Mouse (Mus musculus) stomach, embryonic 15.5 days (tissue): Measurements from ENCODE around the gene Pik3r3. TPM values are rescaled to one million over a fixed set of nuclear protein-coding genes. Genes with fewer than 3 reads are reported as not detected.
"Not testable (repeated sequence)": the region's sequence is repeated elsewhere in the genome, so short reads cannot be mapped to it uniquely, and the experiment has no call there.

Experiments used
- ATAC-seq: fragments of 200-750 bp; cut with Nextera tagmentation; 2 replicates; pipeline ENCODE4 v1.8.0; 2017; ENCODE audit warnings: low read depth, moderate number of reproducible peaks, moderate TSS enrichment; ENCODE audit not compliant: insufficient read depth, low FRiP score
- H3K27ac ChIP-seq: fragments of 300-500 bp; sonication (generic); 2 replicates; pipeline ENCODE4 v1.5.1; 2015; ENCODE audit warnings: mild to moderate bottlenecking, inconsistent platforms
- H3K27me3 ChIP-seq: fragments of 300-500 bp; sonication (generic); replicated peaks from 2 replicates; pipeline ENCODE4 v1.6.1; 2015; ENCODE audit warnings: inconsistent platforms
- H3K36me3 ChIP-seq: fragments of 300-500 bp; sonication (generic); 2 replicates; pipeline ENCODE4 v1.6.1; 2015; ENCODE audit warnings: inconsistent platforms
- H3K4me1 ChIP-seq: fragments of 300-500 bp; sonication (generic); 2 replicates; pipeline ENCODE4 v1.6.1; 2015; ENCODE audit warnings: inconsistent platforms
- H3K4me2 ChIP-seq: fragments of 300-500 bp; sonication (generic); 2 replicates; pipeline ENCODE4 v1.6.1; 2015; ENCODE audit warnings: mild to moderate bottlenecking, inconsistent platforms
- H3K4me3 ChIP-seq: fragments of 300-500 bp; sonication (generic); replicated peaks from 2 replicates; pipeline ENCODE4 v1.5.1; 2015; ENCODE audit warnings: inconsistent platforms
- H3K9ac ChIP-seq: fragments of 300-500 bp; sonication (generic); 2 replicates; pipeline ENCODE4 v1.6.1; 2015; ENCODE audit warnings: inconsistent platforms
- H3K9me3 ChIP-seq: fragments of 300-500 bp; sonication (generic); 2 replicates; pipeline ENCODE4 v1.6.1; 2016; ENCODE audit warnings: inconsistent platforms
- WGBS: fragments of 180-500 bp; shearing (Covaris S2); methylation state at CpG from one replicate; pipeline ENCODE4 v1.1.7; 2015; 5-methylcytosine and 5-hydroxymethylcytosine counted together
- polyA plus RNA-seq: library from polyadenylated mRNA; unstranded; fragments of >200 nt; fragmentation: Nextera tagmentation; extraction: Ambion mirVana; gene quantifications from 2 replicates; pipeline ENCODE4 v1.2.1, GENCODE M21; 2015

The Pik3r3 gene
- polyA plus RNA-seq, 1 experiment from 2014 or later, result 9.3 TPM

- Histone ChIP-seq H3K9me3 (no peaks in the 10 kb centered on the region), H3K36me3 (no peaks in the 10 kb centered on the region), H3K27me3 (no peaks in the 10 kb centered on the region), H3K4me1 (peaks cover 5% of the 10 kb centered on the region; the same call in 1 of the 2 replicates), H3K4me3 (peak overlapping the region; percentile 68), H3K4me2 (peak overlapping the region; percentile 75), H3K27ac (peak overlapping the region; percentile 95), H3K9ac (peak overlapping the region; percentile 44; the same call in 1 of the 2 replicates)
- under 1% methylated on average over 26 of the region's 26 CpGs for WGBS
- peak; percentile 43 for ATAC-seq
These were observed 658 bp upstream of the Pik3r3 start for GRCm38 (mm10) chr4:116220780-116221139.

GRCm38 (mm10) chr4:116221996-116222842 lies 801 bp downstream of the Pik3r3 start:
- H3K4me3 ChIP-seq, result peak overlapping the region; percentile 68
- WGBS, result under 1% methylated on average over 23 of the region's 23 CpGs

GRCm38 (mm10) chr4:116222843-116223119 lies 1.4 kb downstream of the Pik3r3 start:
- 8% methylated on average over 6 of the region's 6 CpGs for WGBS
- Histone ChIP-seq H3K27ac (no peak overlapping the region), H3K27me3 (no peaks in the 10 kb centered on the region), H3K4me3 (peak overlapping the region; percentile 68), H3K36me3 (no peaks in the 10 kb centered on the region), H3K9me3 (no peaks in the 10 kb centered on the region), H3K9ac (peak overlapping the region; percentile 47; the same call in 1 of the 2 replicates), H3K4me1 (peaks cover 5% of the 10 kb centered on the region; the same call in 1 of the 2 replicates), H3K4me2 (peak overlapping the region; percentile 75)
- ATAC-seq, result no peak

More at GRCm38 (mm10) chr4:116221996-116222842, 801 bp downstream of the Pik3r3 start:
- Histone ChIP-seq H3K27ac (peak overlapping the region; percentile 95), H3K4me2 (peak overlapping the region; percentile 75), H3K36me3 (no peaks in the 10 kb centered on the region), H3K4me1 (peaks cover 5% of the 10 kb centered on the region; the same call in 1 of the 2 replicates), H3K9ac (peak overlapping the region; percentile 47), H3K27me3 (no peaks in the 10 kb centered on the region), H3K9me3 (no peaks in the 10 kb centered on the region)
- ATAC-seq, result no peak

GRCm38 (mm10) chr4:116243377-116243776 lies 22.0 kb downstream of the Pik3r3 start:
- Histone ChIP-seq H3K9me3 (no peaks in the 10 kb centered on the region), H3K27me3 (no peaks in the 10 kb centered on the region), H3K36me3 (no peaks in the 10 kb centered on the region), H3K4me2 (no peak overlapping the region), H3K9ac (no peak overlapping the region), H3K4me1 (no peaks in the 10 kb centered on the region), H3K27ac (no peak overlapping the region), H3K4me3 (no peak overlapping the region)
- 82% methylated on average over 3 of the region's 3 CpGs for WGBS
- no peak for ATAC-seq

- no peaks in the 10 kb centered on the region for H3K4me1 ChIP-seq
- no peaks in the 10 kb centered on the region for H3K9me3 ChIP-seq
- H3K27ac ChIP-seq, result no peak overlapping the region
- no peak overlapping the region for H3K9ac ChIP-seq
- 70% methylated on average over 2 of the region's 2 CpGs for WGBS
- no peak overlapping the region for H3K4me2 ChIP-seq
- H3K36me3 ChIP-seq, result no peaks in the 10 kb centered on the region
- no peak for ATAC-seq
- no peak overlapping the region for H3K4me3 ChIP-seq
- no peaks in the 10 kb centered on the region for H3K27me3 ChIP-seq
These were observed 22.8 kb downstream of the Pik3r3 start for GRCm38 (mm10) chr4:116244240-116244639.

- ATAC-seq, H3K36me3 ChIP-seq, H3K9ac ChIP-seq, H3K9me3 ChIP-seq, H3K4me2 ChIP-seq, H3K27me3 ChIP-seq, H3K4me1 ChIP-seq, H3K27ac ChIP-seq, H3K4me3 ChIP-seq: not testable (repeated sequence)
- WGBS, result 50% methylated on average over 3 of the region's 3 CpGs
These were observed 24.5 kb downstream of the Pik3r3 start for GRCm38 (mm10) chr4:116245926-116246325.

GRCm38 (mm10) chr4:116249986-116250385 lies 28.6 kb downstream of the Pik3r3 start:
- no peak for ATAC-seq
- Histone ChIP-seq H3K4me3 (no peak overlapping the region), H3K27ac (no peak overlapping the region), H3K9me3 (no peaks in the 10 kb centered on the region), H3K4me2 (no peak overlapping the region), H3K36me3 (no peaks in the 10 kb centered on the region), H3K27me3 (no peaks in the 10 kb centered on the region), H3K9ac (no peak overlapping the region), H3K4me1 (no peaks in the 10 kb centered on the region)
- 84% methylated on average over 3 of the region's 3 CpGs for WGBS

- Histone ChIP-seq H3K27ac (no peak overlapping the region), H3K4me2 (no peak overlapping the region), H3K9ac (no peak overlapping the region), H3K27me3 (no peaks in the 10 kb centered on the region), H3K9me3 (no peaks in the 10 kb centered on the region), H3K4me1 (no peaks in the 10 kb centered on the region), H3K36me3 (no peaks in the 10 kb centered on the region), H3K4me3 (no peak overlapping the region)
- WGBS, result 94% methylated on average over 6 of the region's 6 CpGs
- no peak for ATAC-seq
These were observed 46.8 kb downstream of the Pik3r3 start for GRCm38 (mm10) chr4:116268220-116268619.

GRCm38 (mm10) chr4:116282211-116282610 lies 60.8 kb downstream of the Pik3r3 start:
- Histone ChIP-seq H3K4me1 (no peaks in the 10 kb centered on the region), H3K4me2 (no peak overlapping the region), H3K27me3 (no peaks in the 10 kb centered on the region), H3K4me3 (no peak overlapping the region), H3K36me3 (no peaks in the 10 kb centered on the region), H3K9me3 (no peaks in the 10 kb centered on the region), H3K27ac (no peak overlapping the region), H3K9ac (no peak overlapping the region)
- no peak for ATAC-seq
- 72% methylated on average over 2 of the region's 2 CpGs for WGBS

GRCm38 (mm10) chr4:116291561-116291960 lies 70.1 kb downstream of the Pik3r3 start:
- H3K4me3 ChIP-seq, result no peak overlapping the region
- H3K9me3 ChIP-seq, result no peaks in the 10 kb centered on the region
- H3K4me2 ChIP-seq, result no peak overlapping the region
- no peak for ATAC-seq
- 87% methylated on average over 6 of the region's 6 CpGs for WGBS
- H3K27me3 ChIP-seq, result no peaks in the 10 kb centered on the region
- H3K9ac ChIP-seq, result no peak overlapping the region
- no peak overlapping the region for H3K27ac ChIP-seq
- H3K4me1 ChIP-seq, result no peaks in the 10 kb centered on the region
- H3K36me3 ChIP-seq, result peaks cover 12% of the 10 kb centered on the region

- H3K4me3 ChIP-seq, result no peak overlapping the region
- H3K27me3 ChIP-seq, result no peaks in the 10 kb centered on the region
- no peak overlapping the region for H3K4me2 ChIP-seq
- no peaks in the 10 kb centered on the region for H3K4me1 ChIP-seq
- no peak overlapping the region for H3K27ac ChIP-seq
- 89% methylated on average over 12 of the region's 12 CpGs for WGBS
- ATAC-seq, result no peak
- no peak overlapping the region for H3K9ac ChIP-seq
- no peaks in the 10 kb centered on the region for H3K9me3 ChIP-seq
- peaks cover 7% of the 10 kb centered on the region; the same call in 1 of the 2 replicates for H3K36me3 ChIP-seq
These were observed 71.9 kb downstream of the Pik3r3 start for GRCm38 (mm10) chr4:116293296-116293695.

- H3K4me2 ChIP-seq, result no peak overlapping the region
- no peak overlapping the region for H3K9ac ChIP-seq
- 40% methylated on average over 4 of the region's 4 CpGs for WGBS
- no peak overlapping the region for H3K27ac ChIP-seq
- no peaks in the 10 kb centered on the region for H3K27me3 ChIP-seq
- ATAC-seq, result no peak
- no peaks in the 10 kb centered on the region for H3K4me1 ChIP-seq
- H3K4me3 ChIP-seq, result no peak overlapping the region
- H3K36me3 ChIP-seq, result peaks cover 8% of the 10 kb centered on the region; the same call in 1 of the 2 replicates
- H3K9me3 ChIP-seq, result no peaks in the 10 kb centered on the region
These were observed 79.5 kb downstream of the Pik3r3 start for GRCm38 (mm10) chr4:116300878-116301355.
